27 mouse cellular contexts compared by ENCODE assay signal in genomic region chr7:122873386-122873785, GRCm38 (mm10).
DNase-seq lines count a peak whose midpoint lies in the region; ATAC-seq lines count a peak whose summit lies in the region.
"Had no signal": no experiment of that assay in that cellular context is flagged by ENCODE, and none has a peak within 500 bp of the region (broad histone marks: within the 10 kb centered on the region; RNA-seq: fewer than 3 reads in every experiment).

No protein-coding gene starts in this region.

- 36% methylated on average over 2 of the region's 2 CpGs for WGBS in kidney, embryonic 16.5 days

- peaks cover 6% of the 10 kb centered on the region; the same call in 1 of the 2 replicates for H3K4me1 ChIP-seq in kidney, embryonic 16.5 days (ENCODE audit: insufficient read depth, low read length)
- H3K4me1 ChIP-seq: embryonic facial prominence, embryonic 12.5 days; embryonic facial prominence, embryonic 15.5 days; heart, embryonic 10.5 days; hindbrain, embryonic 10.5 days; intestine, embryonic 15.5 days had no signal

- ATAC-seq in kidney, embryonic 16.5 days (ENCODE audit: low FRiP score, low TSS enrichment) = no peak
- ATAC-seq: forebrain, embryonic 14.5 days; forebrain, postnatal 0 days; hindbrain, embryonic 16.5 days; intestine, embryonic 15.5 days; Patski had no signal

- H3K9me3 ChIP-seq in kidney, embryonic 16.5 days (ENCODE audit: low read length) = no peaks in the 10 kb centered on the region
- H3K9me3 ChIP-seq: embryonic facial prominence, embryonic 12.5 days; embryonic facial prominence, embryonic 15.5 days; heart, embryonic 10.5 days; heart, embryonic 13.5 days; hindbrain, embryonic 10.5 days; hindbrain, embryonic 13.5 days; intestine, embryonic 15.5 days had no signal

- H3K27ac ChIP-seq in kidney, embryonic 16.5 days (ENCODE audit: low read length) = no peak overlapping the region
- H3K27ac ChIP-seq: embryonic facial prominence, embryonic 12.5 days; embryonic facial prominence, embryonic 15.5 days; gastrocnemius, adult 2 months; heart, embryonic 10.5 days; heart, embryonic 13.5 days; hindbrain, embryonic 10.5 days; hindbrain, embryonic 13.5 days; intestine, embryonic 15.5 days had no signal

- DNase-seq in adrenal gland, postnatal 14 days = peak; percentile 6
- no peak for DNase-seq in adrenal gland, postnatal 36 days
- DNase-seq in heart, adult 11 months = peak; percentile 80
- no peak for DNase-seq in heart, adult 9 months (ENCODE audit: low spot score in 2 of 2)
- peak; percentile 6 for DNase-seq in kidney, postnatal 14 days
- DNase-seq in lung, postnatal 14 days = peak; percentile 6
- DNase-seq in lung, postnatal 36 days = no peak
- DNase-seq: adrenal gland, adult 2 months; adrenal gland, postnatal 25 days; cerebellum, adult 18-20 months; cerebellum, postnatal 25 days; forebrain, postnatal 0 days; gastrocnemius, adult 2 months; gastrocnemius, postnatal 14 days; heart, adult 18-20 months; heart, postnatal 14 days had no signal

- no peaks in the 10 kb centered on the region for H3K36me3 ChIP-seq in kidney, embryonic 16.5 days (ENCODE audit: insufficient read depth, low read length)
- H3K36me3 ChIP-seq: embryonic facial prominence, embryonic 12.5 days; embryonic facial prominence, embryonic 15.5 days; heart, embryonic 10.5 days; heart, embryonic 13.5 days; hindbrain, embryonic 10.5 days; hindbrain, embryonic 13.5 days; intestine, embryonic 15.5 days had no signal

- no peak overlapping the region for H3K4me2 ChIP-seq in kidney, embryonic 16.5 days (replicated peaks; ENCODE audit: low read depth, low read length)
- H3K4me2 ChIP-seq: embryonic facial prominence, embryonic 12.5 days; embryonic facial prominence, embryonic 15.5 days; heart, embryonic 13.5 days; hindbrain, embryonic 13.5 days; intestine, embryonic 15.5 days had no signal

- H3K4me3 ChIP-seq in kidney, embryonic 16.5 days (ENCODE audit: low read length) = no peak overlapping the region
- H3K4me3 ChIP-seq: embryonic facial prominence, embryonic 12.5 days; embryonic facial prominence, embryonic 15.5 days; gastrocnemius, adult 2 months; heart, embryonic 10.5 days; heart, embryonic 13.5 days; hindbrain, embryonic 10.5 days; hindbrain, embryonic 13.5 days; intestine, embryonic 15.5 days had no signal

- H3K27me3 ChIP-seq in kidney, embryonic 16.5 days (ENCODE audit: insufficient read depth, low read length) = no peaks in the 10 kb centered on the region
- H3K27me3 ChIP-seq: embryonic facial prominence, embryonic 12.5 days; embryonic facial prominence, embryonic 15.5 days; heart, embryonic 13.5 days; hindbrain, embryonic 13.5 days; intestine, embryonic 15.5 days had no signal

- H3K9ac ChIP-seq in kidney, embryonic 16.5 days (replicated peaks; ENCODE audit: low read length) = no peak overlapping the region
- H3K9ac ChIP-seq: embryonic facial prominence, embryonic 12.5 days; embryonic facial prominence, embryonic 15.5 days; forebrain, postnatal 0 days; heart, embryonic 13.5 days; hindbrain, embryonic 13.5 days; intestine, embryonic 15.5 days had no signal

Comparison
In these comparisons a context has a peak if more than half of its experiments do, and no peak if none do; other contexts are left out.
1. DNase-seq: peak in adrenal gland, postnatal 14 days (single experiment), heart, adult 11 months (single experiment), kidney, postnatal 14 days (single experiment) and lung, postnatal 14 days (single experiment); none in adrenal gland, postnatal 36 days (0 of 2), heart, adult 9 months (0 of 2) and lung, postnatal 36 days (single experiment).